Mouse (Mus musculus): Measurements from ENCODE around the gene Slco1b2.
"Not testable (repeated sequence)": the region's sequence is repeated elsewhere in the genome, so short reads cannot be mapped to it uniquely, and the experiment has no call there.

Slco1b2 gene

GRCm38 (mm10) chr6:141629291-141629690 lies at the start of gene Slco1b2:
Slco1b2 (plus strand) TSS chr6:141629518.
- no peak for DNase-seq (ENCODE audit: low spot score in 2 of 2)

- DNase-seq (ENCODE audit: low spot score in 2 of 2), result no peak
These were observed 44.4 kb upstream of the Slco1b2 start for GRCm38 (mm10) chr6:141584791-141585403.

- DNase-seq (ENCODE audit: low spot score in 2 of 2), result no peak
These were observed 39.3 kb upstream of the Slco1b2 start for GRCm38 (mm10) chr6:141590002-141590401.

GRCm38 (mm10) chr6:141590598-141591200 lies 38.6 kb upstream of the Slco1b2 start:
- not testable (repeated sequence) for DNase-seq (ENCODE audit: low spot score in 2 of 2)

- no peak for DNase-seq (ENCODE audit: low spot score in 2 of 2)
These were observed 33.2 kb upstream of the Slco1b2 start for GRCm38 (mm10) chr6:141596081-141596480.

GRCm38 (mm10) chr6:141597037-141597436 lies 32.3 kb upstream of the Slco1b2 start:
- DNase-seq (ENCODE audit: low spot score in 2 of 2), result no peak

- no peak for DNase-seq (ENCODE audit: low spot score in 2 of 2)
These were observed 28.4 kb upstream of the Slco1b2 start for GRCm38 (mm10) chr6:141600940-141601339.

- no peak for DNase-seq (ENCODE audit: low spot score in 2 of 2)
These were observed 18.5 kb upstream of the Slco1b2 start for GRCm38 (mm10) chr6:141610702-141611260.

- DNase-seq (ENCODE audit: low spot score in 2 of 2), result no peak
These were observed 15.3 kb upstream of the Slco1b2 start for GRCm38 (mm10) chr6:141614017-141614416.

- no peak for DNase-seq (ENCODE audit: low spot score in 2 of 2)
These were observed 14.0 kb upstream of the Slco1b2 start for GRCm38 (mm10) chr6:141615348-141615747.

GRCm38 (mm10) chr6:141632935-141633334 lies 3.6 kb downstream of the Slco1b2 start:
- DNase-seq (ENCODE audit: low spot score in 2 of 2), result no peak

GRCm38 (mm10) chr6:141635250-141635649 lies 5.9 kb downstream of the Slco1b2 start:
- no peak for DNase-seq (ENCODE audit: low spot score in 2 of 2)

GRCm38 (mm10) chr6:141640639-141641038 lies 11.3 kb downstream of the Slco1b2 start:
- DNase-seq (ENCODE audit: low spot score in 2 of 2), result peak in 1 of 2 experiments; percentile 3

- DNase-seq (ENCODE audit: low spot score in 2 of 2), result no peak
These were observed 57.7 kb downstream of the Slco1b2 start for GRCm38 (mm10) chr6:141687008-141687407.

GRCm38 (mm10) chr6:141691246-141691645 lies 61.9 kb downstream of the Slco1b2 start:
- no peak for DNase-seq (ENCODE audit: low spot score in 2 of 2)

Data from urinary bladder, adult 18-20 months (tissue).